Mouse (Mus musculus): Measurements from ENCODE around the gene Sulf2. TPM values are rescaled to one million over a fixed set of nuclear protein-coding genes. Genes with fewer than 3 reads are reported as not detected.

Gene Sulf2
- polyA plus RNA-seq, 1 experiment from 2014 or later, result 73.4 TPM

- H3K4me3 ChIP-seq (replicated peaks), result no peak overlapping the region
- peaks cover 2% of the 10 kb centered on the region; the same call in 1 of the 2 replicates for H3K27me3 ChIP-seq
- WGBS, result 79% methylated on average over 8 of the region's 8 CpGs
- no peak overlapping the region for H3K27ac ChIP-seq
- H3K9me3 ChIP-seq, result no peaks in the 10 kb centered on the region
- no peaks in the 10 kb centered on the region for H3K36me3 ChIP-seq
- no peak overlapping the region for H3K4me2 ChIP-seq (replicated peaks)
- peaks cover 31% of the 10 kb centered on the region for H3K4me1 ChIP-seq (replicated peaks)
- no peak for ATAC-seq
- H3K9ac ChIP-seq (replicated peaks), result no peak overlapping the region
Observed at GRCm38 (mm10) chr2:166145031-166145430, 10.4 kb downstream of the Sulf2 start.

GRCm38 (mm10) chr2:166143871-166144270, 11.6 kb downstream of the Sulf2 start:
- Histone ChIP-seq H3K4me2 (replicated peaks) (no peak overlapping the region), H3K4me1 (replicated peaks) (peaks cover 22% of the 10 kb centered on the region), H3K27ac (no peak overlapping the region), H3K36me3 (no peaks in the 10 kb centered on the region), H3K9ac (replicated peaks) (no peak overlapping the region), H3K9me3 (no peaks in the 10 kb centered on the region), H3K4me3 (replicated peaks) (no peak overlapping the region), H3K27me3 (peaks cover 2% of the 10 kb centered on the region; the same call in 1 of the 2 replicates)
- WGBS, result 85% methylated on average over 5 of the region's 5 CpGs
- no peak for ATAC-seq

GRCm38 (mm10) chr2:166142561-166143112, 12.8 kb downstream of the Sulf2 start:
- Histone ChIP-seq H3K9ac (replicated peaks) (no peak overlapping the region), H3K27ac (peak overlapping the region; percentile 44), H3K9me3 (no peaks in the 10 kb centered on the region), H3K36me3 (no peaks in the 10 kb centered on the region), H3K4me1 (replicated peaks) (peaks cover 16% of the 10 kb centered on the region), H3K27me3 (no peaks in the 10 kb centered on the region; the same call in 1 of the 2 replicates), H3K4me2 (replicated peaks) (no peak overlapping the region), H3K4me3 (replicated peaks) (no peak overlapping the region)
- WGBS, result 69% methylated on average over 19 of the region's 19 CpGs
- ATAC-seq, result peak; percentile 51; the same call in 1 of the 2 replicates

- 73% methylated on average over 1 of the region's 1 CpGs for WGBS
- Histone ChIP-seq H3K36me3 (no peaks in the 10 kb centered on the region), H3K27ac (no peak overlapping the region), H3K27me3 (no peaks in the 10 kb centered on the region), H3K4me3 (replicated peaks) (no peak overlapping the region), H3K4me1 (replicated peaks) (peaks cover 16% of the 10 kb centered on the region), H3K9ac (replicated peaks) (no peak overlapping the region), H3K9me3 (no peaks in the 10 kb centered on the region), H3K4me2 (replicated peaks) (no peak overlapping the region)
- no peak for ATAC-seq
Observed at GRCm38 (mm10) chr2:166141910-166142309, 13.6 kb downstream of the Sulf2 start.

GRCm38 (mm10) chr2:166141039-166141438, 14.4 kb downstream of the Sulf2 start:
- H3K9ac ChIP-seq (replicated peaks), result no peak overlapping the region
- no peak overlapping the region for H3K4me3 ChIP-seq (replicated peaks)
- no peaks in the 10 kb centered on the region for H3K36me3 ChIP-seq
- ATAC-seq, result no peak
- 92% methylated on average over 6 of the region's 6 CpGs for WGBS
- no peak overlapping the region for H3K27ac ChIP-seq
- peaks cover 24% of the 10 kb centered on the region for H3K4me1 ChIP-seq (replicated peaks)
- no peak overlapping the region for H3K4me2 ChIP-seq (replicated peaks)
- H3K27me3 ChIP-seq, result no peaks in the 10 kb centered on the region
- H3K9me3 ChIP-seq, result no peaks in the 10 kb centered on the region

- 94% methylated on average over 9 of the region's 9 CpGs for WGBS
- ATAC-seq, result no peak
- H3K9ac ChIP-seq (replicated peaks), result no peak overlapping the region
- no peak overlapping the region for H3K4me2 ChIP-seq (replicated peaks)
- no peak overlapping the region for H3K27ac ChIP-seq
- H3K9me3 ChIP-seq, result no peaks in the 10 kb centered on the region
- peaks cover 30% of the 10 kb centered on the region for H3K4me1 ChIP-seq (replicated peaks)
- no peaks in the 10 kb centered on the region for H3K36me3 ChIP-seq
- H3K27me3 ChIP-seq, result no peaks in the 10 kb centered on the region
- no peak overlapping the region for H3K4me3 ChIP-seq (replicated peaks)
Observed at GRCm38 (mm10) chr2:166140427-166140826, 15.0 kb downstream of the Sulf2 start.

- no peak for ATAC-seq
- Histone ChIP-seq H3K27me3 (no peaks in the 10 kb centered on the region), H3K27ac (no peak overlapping the region), H3K9me3 (no peaks in the 10 kb centered on the region), H3K4me3 (replicated peaks) (no peak overlapping the region), H3K9ac (replicated peaks) (no peak overlapping the region), H3K4me1 (replicated peaks) (peaks cover 30% of the 10 kb centered on the region), H3K4me2 (replicated peaks) (no peak overlapping the region), H3K36me3 (no peaks in the 10 kb centered on the region)
- 67% methylated on average over 1 of the region's 1 CpGs for WGBS
Observed at GRCm38 (mm10) chr2:166138308-166138707, 17.2 kb downstream of the Sulf2 start.

GRCm38 (mm10) chr2:166137467-166137866, 18.0 kb downstream of the Sulf2 start:
- Histone ChIP-seq H3K4me2 (replicated peaks) (no peak overlapping the region), H3K9ac (replicated peaks) (no peak overlapping the region), H3K36me3 (no peaks in the 10 kb centered on the region), H3K27ac (no peak overlapping the region), H3K27me3 (no peaks in the 10 kb centered on the region), H3K4me1 (replicated peaks) (peaks cover 21% of the 10 kb centered on the region), H3K4me3 (replicated peaks) (no peak overlapping the region), H3K9me3 (no peaks in the 10 kb centered on the region)
- 84% methylated on average over 4 of the region's 4 CpGs for WGBS
- ATAC-seq, result no peak

GRCm38 (mm10) chr2:166135711-166136485, 19.6 kb downstream of the Sulf2 start:
- Histone ChIP-seq H3K4me3 (replicated peaks) (no peak overlapping the region), H3K4me2 (replicated peaks) (no peak overlapping the region), H3K9me3 (no peaks in the 10 kb centered on the region), H3K4me1 (replicated peaks) (peaks cover 18% of the 10 kb centered on the region), H3K27ac (peak overlapping the region; percentile 48), H3K27me3 (no peaks in the 10 kb centered on the region), H3K36me3 (peaks cover 12% of the 10 kb centered on the region), H3K9ac (replicated peaks) (peak overlapping the region; percentile 36)
- ATAC-seq, result peak; percentile 77
- WGBS, result 40% methylated on average over 16 of the region's 16 CpGs

- H3K36me3 ChIP-seq, result peaks cover 26% of the 10 kb centered on the region
Observed at GRCm38 (mm10) chr2:166128756-166129155, 26.7 kb downstream of the Sulf2 start.

GRCm38 (mm10) chr2:166128032-166128431, 27.4 kb downstream of the Sulf2 start:
- no peak overlapping the region for H3K27ac ChIP-seq
- H3K9ac ChIP-seq (replicated peaks), result no peak overlapping the region
- no peaks in the 10 kb centered on the region for H3K9me3 ChIP-seq
- 89% methylated on average over 15 of the region's 15 CpGs for WGBS
- no peaks in the 10 kb centered on the region for H3K4me1 ChIP-seq (replicated peaks)
- no peak for ATAC-seq
- no peaks in the 10 kb centered on the region for H3K27me3 ChIP-seq
- no peak overlapping the region for H3K4me3 ChIP-seq (replicated peaks)
- peaks cover 28% of the 10 kb centered on the region for H3K36me3 ChIP-seq
- H3K4me2 ChIP-seq (replicated peaks), result no peak overlapping the region

More at GRCm38 (mm10) chr2:166128756-166129155, 26.7 kb downstream of the Sulf2 start:
- H3K4me1 ChIP-seq (replicated peaks), result no peaks in the 10 kb centered on the region
- H3K9ac ChIP-seq (replicated peaks), result no peak overlapping the region
- no peak overlapping the region for H3K27ac ChIP-seq
- no peak overlapping the region for H3K4me2 ChIP-seq (replicated peaks)
- no peak for ATAC-seq
- 98% methylated on average over 4 of the region's 4 CpGs for WGBS
- H3K27me3 ChIP-seq, result no peaks in the 10 kb centered on the region
- no peak overlapping the region for H3K4me3 ChIP-seq (replicated peaks)
- H3K9me3 ChIP-seq, result no peaks in the 10 kb centered on the region

- no peaks in the 10 kb centered on the region for H3K27me3 ChIP-seq
- H3K4me2 ChIP-seq (replicated peaks), result no peak overlapping the region
- peaks cover 21% of the 10 kb centered on the region for H3K36me3 ChIP-seq
- H3K4me3 ChIP-seq (replicated peaks), result no peak overlapping the region
- no peaks in the 10 kb centered on the region for H3K9me3 ChIP-seq
- 86% methylated on average over 11 of the region's 11 CpGs for WGBS
- H3K27ac ChIP-seq, result no peak overlapping the region
- H3K4me1 ChIP-seq (replicated peaks), result no peaks in the 10 kb centered on the region
- H3K9ac ChIP-seq (replicated peaks), result no peak overlapping the region
- no peak for ATAC-seq
Observed at GRCm38 (mm10) chr2:166126343-166126742, 29.1 kb downstream of the Sulf2 start.

Data from midbrain, embryonic 13.5 days (tissue).